Mouse (Mus musculus) embryonic facial prominence, embryonic 14.5 days (tissue): ENCODE data around the gene Ipo9. TPM values are rescaled to one million over a fixed set of nuclear protein-coding genes. Genes with fewer than 3 reads are reported as not detected.

Experiments used
- ATAC-seq: fragments of 200-750 bp; cut with Nextera tagmentation; 2 replicates; pipeline ENCODE4 v1.8.0; 2017; ENCODE audit warnings: low read depth, moderate number of reproducible peaks, moderate TSS enrichment
- DNase-seq: peaks from one replicate; pipeline ENCODE4 v3.0.0-alpha.2; 2015; ENCODE audit warnings: low spot score
- H3K27ac ChIP-seq: fragments of 300-500 bp; sonication (generic); replicated peaks from 2 replicates; pipeline ENCODE4 v1.5.1; 2014; ENCODE audit warnings: low read depth, mild to moderate bottlenecking, low read length, moderate library complexity
- H3K27me3 ChIP-seq: fragments of 300-500 bp; sonication (generic); replicated peaks from 2 replicates; pipeline ENCODE4 v1.6.1; 2014; ENCODE audit warnings: low read length; ENCODE audit not compliant: control insufficient read depth, insufficient read depth
- H3K36me3 ChIP-seq: fragments of 300-500 bp; sonication (generic); 2 replicates; pipeline ENCODE4 v1.6.1; 2014; ENCODE audit warnings: low read length, mixed read lengths; ENCODE audit not compliant: control insufficient read depth, insufficient read depth
- H3K4me1 ChIP-seq: fragments of 300-500 bp; sonication (generic); 2 replicates; pipeline ENCODE4 v1.6.1; 2014; ENCODE audit warnings: antibody characterized with exemption, low read length; ENCODE audit not compliant: control insufficient read depth, insufficient read depth
- H3K4me2 ChIP-seq: fragments of 300-500 bp; sonication (generic); 2 replicates; pipeline ENCODE4 v1.6.1; 2014; ENCODE audit warnings: low read depth, mild to moderate bottlenecking, low read length, moderate library complexity, mixed read lengths
- H3K4me3 ChIP-seq: fragments of 300-500 bp; sonication (generic); 2 replicates; pipeline ENCODE4 v1.5.1; 2014; ENCODE audit warnings: low read depth, mild to moderate bottlenecking, low read length
- H3K9ac ChIP-seq: fragments of 300-500 bp; sonication (generic); 2 replicates; pipeline ENCODE4 v1.6.1; 2014; ENCODE audit warnings: low read depth, mild to moderate bottlenecking, low read length, moderate library complexity, mixed read lengths
- H3K9me3 ChIP-seq: fragments of 300-500 bp; sonication (generic); 2 replicates; pipeline ENCODE4 v1.6.1; 2016; ENCODE audit warnings: low read length; ENCODE audit not compliant: control insufficient read depth
- WGBS: fragments of 180-500 bp; shearing (Covaris S2); extraction: QIAGEN DNeasy Blood & Tissue Kit; methylation state at CpG from one replicate; pipeline ENCODE4 v1.1.7; 2014; 5-methylcytosine and 5-hydroxymethylcytosine counted together
- polyA plus RNA-seq: library from polyadenylated mRNA; unstranded; fragments of >200 nt; fragmentation: Nextera tagmentation; extraction: Ambion mirVana; gene quantifications from 2 replicates; pipeline ENCODE4 v1.2.1, GENCODE M21; 2014

Ipo9 gene
- polyA plus RNA-seq, 1 experiment from 2014 or later = 103 TPM

DNA sequence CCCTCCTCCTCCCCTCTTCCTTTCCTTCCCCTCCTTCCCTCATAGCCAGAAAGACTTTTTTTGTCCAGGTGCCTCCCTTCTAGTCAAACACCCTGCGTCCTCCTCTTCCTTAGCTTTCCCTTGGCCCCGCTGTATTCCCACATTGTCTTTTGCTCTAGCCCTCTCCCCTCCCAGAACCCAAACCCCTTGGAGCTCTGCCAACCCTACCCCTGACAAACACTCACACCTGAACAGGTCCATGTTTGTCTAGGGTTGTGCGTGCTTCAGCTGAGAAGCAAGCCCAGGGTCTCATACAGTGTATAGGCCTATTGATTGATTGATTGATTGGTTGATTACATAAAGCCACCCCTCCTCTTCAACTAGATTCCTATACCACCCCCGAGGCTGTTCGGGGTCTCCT lies 60.9 kb downstream of the Ipo9 start:
- Histone ChIP-seq H3K9me3 (no peaks in the 10 kb centered on the region), H3K4me2 (peak overlapping the region; percentile 95), H3K4me1 (peaks cover 7% of the 10 kb centered on the region; the same call in 1 of the 2 replicates), H3K4me3 (no peak overlapping the region), H3K27ac (no peak overlapping the region), H3K27me3 (no peaks in the 10 kb centered on the region), H3K36me3 (no peaks in the 10 kb centered on the region), H3K9ac (no peak overlapping the region)
- DNase-seq = no peak
- 69% methylated on average over 5 of the region's 5 CpGs for WGBS
- ATAC-seq = no peak

- Histone ChIP-seq H3K4me1 (peaks cover 3% of the 10 kb centered on the region; the same call in 1 of the 2 replicates), H3K9ac (peak overlapping the region; percentile 66), H3K9me3 (no peaks in the 10 kb centered on the region), H3K36me3 (no peaks in the 10 kb centered on the region), H3K27ac (no peak overlapping the region), H3K27me3 (no peaks in the 10 kb centered on the region), H3K4me2 (peak overlapping the region; percentile 95), H3K4me3 (peak overlapping the region; percentile 48)
- DNase-seq = peak; percentile 74
- WGBS = 18% methylated on average over 13 of the region's 14 CpGs
- no peak for ATAC-seq
These were observed 61.3 kb downstream of the Ipo9 start for GRCm38 (mm10) chr1:135368982-135369381.

DNA sequence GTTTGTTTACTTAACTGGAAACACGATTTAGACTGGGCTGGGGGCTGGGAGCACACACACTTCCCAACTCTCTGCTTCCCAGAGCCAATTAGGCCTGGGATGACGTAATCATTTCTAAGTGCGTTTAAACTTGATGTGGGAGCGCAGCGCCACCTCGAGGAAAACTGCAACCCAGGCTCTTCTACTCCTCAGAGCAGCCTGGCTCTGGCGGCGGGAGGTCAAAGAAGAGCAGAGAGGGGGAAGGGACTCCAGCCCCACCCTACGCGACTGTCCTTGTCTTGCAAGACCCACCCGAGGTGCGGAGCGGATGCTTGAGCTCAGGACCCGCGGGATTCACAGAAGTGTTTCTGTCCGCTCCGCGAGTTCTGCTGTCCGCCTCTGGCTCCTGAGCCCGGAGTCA lies 62.1 kb downstream of the Ipo9 start:
- H3K4me2 ChIP-seq = peak overlapping the region; percentile 95
- H3K36me3 ChIP-seq = no peaks in the 10 kb centered on the region
- no peak overlapping the region; the same call in 1 of the 2 replicates for H3K27ac ChIP-seq
- peak; percentile 96 for DNase-seq
- no peaks in the 10 kb centered on the region for H3K4me1 ChIP-seq
- H3K9ac ChIP-seq = peak overlapping the region; percentile 66
- H3K4me3 ChIP-seq = peak overlapping the region; percentile 48
- no peaks in the 10 kb centered on the region for H3K9me3 ChIP-seq
- no peaks in the 10 kb centered on the region for H3K27me3 ChIP-seq
- peak; percentile 86 for ATAC-seq
- under 1% methylated on average over 20 of the region's 20 CpGs for WGBS

- H3K27ac ChIP-seq = no peak overlapping the region
- no peak overlapping the region for H3K4me3 ChIP-seq
- ATAC-seq (no peak), DNase-seq (no peak)
- WGBS = 69% methylated on average over 8 of the region's 8 CpGs
- H3K36me3 ChIP-seq = no peaks in the 10 kb centered on the region
- H3K4me2 ChIP-seq = no peak overlapping the region
- no peaks in the 10 kb centered on the region for H3K27me3 ChIP-seq
- no peaks in the 10 kb centered on the region for H3K9me3 ChIP-seq
- no peak overlapping the region; the same call in 1 of the 2 replicates for H3K9ac ChIP-seq
- H3K4me1 ChIP-seq = no peaks in the 10 kb centered on the region
These were observed 62.7 kb downstream of the Ipo9 start for GRCm38 (mm10) chr1:135367595-135367994.

- Histone ChIP-seq H3K4me1 (no peaks in the 10 kb centered on the region), H3K27ac (no peak overlapping the region), H3K9ac (no peak overlapping the region), H3K36me3 (no peaks in the 10 kb centered on the region), H3K9me3 (0 out of 2 replicates have a peak, but pooled peaks cover 3% of the 10 kb centered on the region), H3K4me3 (no peak overlapping the region), H3K27me3 (no peaks in the 10 kb centered on the region), H3K4me2 (no peak overlapping the region)
- ATAC-seq = no peak
- WGBS = 75% methylated on average over 7 of the region's 7 CpGs
- DNase-seq = no peak
These were observed 63.3 kb downstream of the Ipo9 start for GRCm38 (mm10) chr1:135367005-135367404.

GRCm38 (mm10) chr1:135366380-135366779 lies 63.9 kb downstream of the Ipo9 start:
- Histone ChIP-seq H3K4me1 (no peaks in the 10 kb centered on the region), H3K27me3 (no peaks in the 10 kb centered on the region), H3K4me2 (no peak overlapping the region), H3K36me3 (no peaks in the 10 kb centered on the region), H3K9me3 (0 out of 2 replicates have a peak, but pooled peaks cover 6% of the 10 kb centered on the region), H3K27ac (no peak overlapping the region), H3K4me3 (no peak overlapping the region), H3K9ac (no peak overlapping the region)
- DNase-seq (no peak), ATAC-seq (no peak)

DNA sequence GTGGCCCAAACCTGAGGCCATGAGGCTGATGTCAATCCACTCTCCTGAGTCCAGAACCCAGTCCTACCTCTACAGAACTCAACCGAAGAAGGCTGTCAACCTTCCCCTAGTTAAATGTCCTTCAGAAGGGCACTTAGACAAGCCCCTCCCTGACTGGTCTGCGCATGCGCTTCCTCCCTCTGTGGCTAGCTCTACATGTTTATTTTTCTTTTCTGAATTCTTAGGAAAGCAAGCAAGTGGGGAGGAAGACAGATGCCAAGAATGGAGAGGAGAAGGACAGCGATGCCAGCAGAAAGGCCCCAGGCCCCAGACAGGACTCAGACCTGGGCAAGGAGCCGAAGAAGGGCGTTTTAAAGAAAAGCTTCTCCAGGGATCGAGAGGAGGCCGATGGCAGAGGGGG lies 66.9 kb downstream of the Ipo9 start:
- DNase-seq = no peak
- no peaks in the 10 kb centered on the region for H3K4me1 ChIP-seq
- no peak overlapping the region for H3K4me2 ChIP-seq
- H3K36me3 ChIP-seq = no peaks in the 10 kb centered on the region
- H3K27ac ChIP-seq = no peak overlapping the region
- 0 out of 2 replicates have a peak, but pooled peaks cover 6% of the 10 kb centered on the region for H3K9me3 ChIP-seq
- no peak overlapping the region for H3K9ac ChIP-seq
- H3K27me3 ChIP-seq = no peaks in the 10 kb centered on the region
- no peak for ATAC-seq
- no peak overlapping the region for H3K4me3 ChIP-seq
- 72% methylated on average over 8 of the region's 8 CpGs for WGBS

GRCm38 (mm10) chr1:135362115-135362514 lies 68.2 kb downstream of the Ipo9 start:
- H3K4me1 ChIP-seq = no peaks in the 10 kb centered on the region
- H3K9ac ChIP-seq = no peak overlapping the region
- no peaks in the 10 kb centered on the region for H3K36me3 ChIP-seq
- no peak overlapping the region for H3K4me3 ChIP-seq
- DNase-seq (no peak), ATAC-seq (no peak)
- H3K27ac ChIP-seq = no peak overlapping the region
- 0 out of 2 replicates have a peak, but pooled peaks cover 6% of the 10 kb centered on the region for H3K9me3 ChIP-seq
- no peak overlapping the region for H3K4me2 ChIP-seq
- H3K27me3 ChIP-seq = no peaks in the 10 kb centered on the region

- ATAC-seq (no peak), DNase-seq (no peak)
- 78% methylated on average over 4 of the region's 4 CpGs for WGBS
- Histone ChIP-seq H3K27ac (no peak overlapping the region), H3K36me3 (no peaks in the 10 kb centered on the region), H3K9me3 (0 out of 2 replicates have a peak, but pooled peaks cover 6% of the 10 kb centered on the region), H3K27me3 (no peaks in the 10 kb centered on the region), H3K4me2 (no peak overlapping the region), H3K4me1 (no peaks in the 10 kb centered on the region), H3K9ac (no peak overlapping the region), H3K4me3 (no peak overlapping the region)
These were observed 68.8 kb downstream of the Ipo9 start for GRCm38 (mm10) chr1:135361491-135361890.
